Comparison of ENCODE assay signal across 8 mouse cellular contexts in genomic region chr8:44935741-44936140, GRCm38 (mm10). TPM values are rescaled to one million over a fixed set of nuclear protein-coding genes. Genes with fewer than 3 reads are reported as not detected.
DNase-seq lines count a peak whose midpoint lies in the region; ATAC-seq and TF ChIP-seq lines count a peak whose summit lies in the region.

No protein-coding gene starts in this region.

- H3K27me3 ChIP-seq in heart, embryonic 11.5 days (ENCODE audit: control insufficient read depth, insufficient read depth, low read length): no peaks in the 10 kb centered on the region
- no peaks in the 10 kb centered on the region for H3K27me3 ChIP-seq in kidney, embryonic 15.5 days
- H3K27me3 ChIP-seq in limb, embryonic 13.5 days: peaks cover 8% of the 10 kb centered on the region; the same call in 1 of the 2 replicates
- H3K27me3 ChIP-seq in midbrain, embryonic 16.5 days (ENCODE audit: control insufficient read depth, insufficient read depth, low read depth, low read length): no peaks in the 10 kb centered on the region

- no peaks in the 10 kb centered on the region for H3K36me3 ChIP-seq in heart, embryonic 11.5 days (ENCODE audit: control insufficient read depth, insufficient read depth, low read length)
- peaks cover under 1% of the 10 kb centered on the region; the same call in 1 of the 2 replicates for H3K36me3 ChIP-seq in kidney, embryonic 15.5 days
- 0 out of 2 replicates have a peak, but pooled peaks cover under 1% of the 10 kb centered on the region for H3K36me3 ChIP-seq in limb, embryonic 13.5 days
- no peaks in the 10 kb centered on the region for H3K36me3 ChIP-seq in midbrain, embryonic 16.5 days (ENCODE audit: control insufficient read depth, insufficient read depth, low read length)

- peak; percentile 70 for ATAC-seq in heart, embryonic 11.5 days (replicated peaks; ENCODE audit: insufficient number of reproducible peaks, low FRiP score, low TSS enrichment)
- peak; percentile 82 for ATAC-seq in kidney, embryonic 15.5 days (replicated peaks; ENCODE audit: low FRiP score)
- peak; percentile 66 for ATAC-seq in limb, embryonic 13.5 days (ENCODE audit: low FRiP score, low read depth)
- peak; percentile 82 for ATAC-seq in midbrain, embryonic 16.5 days

- H3K9ac ChIP-seq in heart, embryonic 11.5 days (ENCODE audit: low read depth, low read length): peak overlapping the region; percentile 84
- H3K9ac ChIP-seq in kidney, embryonic 15.5 days: peak overlapping the region; percentile 81
- H3K9ac ChIP-seq in limb, embryonic 13.5 days: peak overlapping the region; percentile 88
- peak overlapping the region; percentile 69 for H3K9ac ChIP-seq in midbrain, embryonic 16.5 days (ENCODE audit: low read depth, low read length)

- H3K4me2 ChIP-seq in heart, embryonic 11.5 days: peak overlapping the region; percentile 83
- peak overlapping the region; percentile 86 for H3K4me2 ChIP-seq in kidney, embryonic 15.5 days
- H3K4me2 ChIP-seq in limb, embryonic 13.5 days (replicated peaks): peak overlapping the region; percentile 75
- peak overlapping the region; percentile 85 for H3K4me2 ChIP-seq in midbrain, embryonic 16.5 days (ENCODE audit: low read length)

- no peaks in the 10 kb centered on the region; the same call in 1 of the 2 replicates for H3K4me1 ChIP-seq in embryonic fibroblast, embryonic 13.5 days (ENCODE audit: control insufficient read depth, insufficient read depth, low read length)
- peaks cover 4% of the 10 kb centered on the region for H3K4me1 ChIP-seq in heart, embryonic 11.5 days (ENCODE audit: control insufficient read depth, insufficient read depth, low read length)
- peaks cover 16% of the 10 kb centered on the region for H3K4me1 ChIP-seq in kidney, embryonic 15.5 days
- peaks cover 15% of the 10 kb centered on the region for H3K4me1 ChIP-seq in limb, embryonic 13.5 days
- H3K4me1 ChIP-seq in midbrain, embryonic 16.5 days (ENCODE audit: control insufficient read depth, insufficient read depth, low read length): peaks cover 7% of the 10 kb centered on the region; the same call in 1 of the 2 replicates

- H3K4me3 ChIP-seq in embryonic fibroblast, embryonic 13.5 days (ENCODE audit: insufficient read depth, low read length): peak overlapping the region; percentile 75
- H3K4me3 ChIP-seq in heart, embryonic 11.5 days (ENCODE audit: low read depth, low read length): peak overlapping the region; percentile 72
- H3K4me3 ChIP-seq in kidney, embryonic 15.5 days (replicated peaks): peak overlapping the region; percentile 83
- H3K4me3 ChIP-seq in limb, embryonic 13.5 days: peak overlapping the region; percentile 85
- peak overlapping the region; percentile 80 for H3K4me3 ChIP-seq in midbrain, embryonic 16.5 days (ENCODE audit: low read depth, low read length)

- no peaks in the 10 kb centered on the region for H3K9me3 ChIP-seq in heart, embryonic 11.5 days (replicated peaks; ENCODE audit: control insufficient read depth, low read length)
- no peaks in the 10 kb centered on the region for H3K9me3 ChIP-seq in kidney, embryonic 15.5 days (replicated peaks)
- no peaks in the 10 kb centered on the region for H3K9me3 ChIP-seq in limb, embryonic 13.5 days
- H3K9me3 ChIP-seq in midbrain, embryonic 16.5 days (replicated peaks; ENCODE audit: control insufficient read depth, low read length, poor library complexity, severe bottlenecking): no peaks in the 10 kb centered on the region

- DNase-seq in thymus, postnatal 14 days: peak; percentile 4
- no peak for DNase-seq in thymus, postnatal 10 days (ENCODE audit: low spot score in 2 of 2)
- DNase-seq in testis, postnatal 10 days (ENCODE audit: low spot score): peak; percentile 90

- TF ChIP-seq CTCF in embryonic fibroblast, embryonic 13.5 days (IDR thresholded peaks at IDR 0.05; ENCODE audit: borderline replicate concordance, insufficient read depth, low read length): peak; percentile 95

- peak; percentile 66 for TF ChIP-seq POLR2A in embryonic fibroblast, embryonic 13.5 days (IDR thresholded peaks at IDR 0.05; ENCODE audit: low read depth, low read length)

- H3K27ac ChIP-seq in embryonic fibroblast, embryonic 13.5 days (ENCODE audit: insufficient read depth, low read length): peak overlapping the region; percentile 99
- H3K27ac ChIP-seq in heart, embryonic 11.5 days (ENCODE audit: low read depth, low read length): peak overlapping the region; percentile 90
- peak overlapping the region; percentile 98 for H3K27ac ChIP-seq in kidney, embryonic 15.5 days
- peak overlapping the region; percentile 95 for H3K27ac ChIP-seq in limb, embryonic 13.5 days
- H3K27ac ChIP-seq in midbrain, embryonic 16.5 days (ENCODE audit: low read length): peak overlapping the region; percentile 73

- WGBS in heart, embryonic 11.5 days (ENCODE audit: insufficient replicate concordance): 0% methylated on average over 24 of the region's 24 CpGs
- WGBS in kidney, embryonic 15.5 days: under 1% methylated on average over 24 of the region's 24 CpGs
- under 1% methylated on average over 24 of the region's 24 CpGs for WGBS in limb, embryonic 13.5 days
- WGBS in midbrain, embryonic 16.5 days: 0% methylated on average over 24 of the region's 24 CpGs

RNA-seq across cellular contexts. Expression of gene Fat1, which starts 0.5 kb away (rescaled TPM):
- polyA plus RNA-seq in embryonic fibroblast, embryonic 13.5 days (2011; ENCODE audit: insufficient read length, low read depth, missing spikeins): 245 and 297 TPM in 2 replicates
- polyA plus RNA-seq in heart, embryonic 11.5 days (2014; fragmentation: Nextera tagmentation; extraction: Ambion mirVana): 20.2 and 23.7 TPM in 2 replicates
- 21.3 and 21.9 TPM in 2 replicates for polyA plus RNA-seq in kidney, embryonic 15.5 days (2015; fragmentation: Nextera tagmentation; extraction: Ambion mirVana)
- 27.3 and 31.5 TPM in 2 replicates for polyA plus RNA-seq in limb, embryonic 13.5 days (2015; fragmentation: Nextera tagmentation; extraction: Ambion mirVana)
- 9.8 and 13.9 TPM in 2 replicates for polyA plus RNA-seq in midbrain, embryonic 16.5 days (2015; fragmentation: Nextera tagmentation; extraction: Ambion mirVana)

Comparison
In these comparisons a context has a peak if more than half of its experiments do, and no peak if none do; other contexts are left out.
1. DNase-seq: peak in thymus, postnatal 14 days (single experiment) and testis, postnatal 10 days (single experiment); none in thymus, postnatal 10 days (0 of 2).
2. Peak in every context shown above with its lines, with median percentiles within 50 percentile points of each other: H3K27ac ChIP-seq, H3K4me3 ChIP-seq, ATAC-seq, H3K4me2 ChIP-seq and H3K9ac ChIP-seq.